Mouse (Mus musculus) myocyte (in vitro differentiated cells): Measurements from ENCODE around the gene Ltbp1.

Experiments
- CEBPB ChIP-seq: IDR thresholded peaks from 2 replicates; pipeline ENCODE4 v1.6.1; 2011; ENCODE audit warnings: mild to moderate bottlenecking, moderate library complexity; ENCODE audit not compliant: poor library complexity, insufficient read depth, severe bottlenecking
- E2F4 ChIP-seq: IDR thresholded peaks from one replicate; pipeline ENCODE4 v1.6.1; 2011; ENCODE audit warnings: mild to moderate bottlenecking, control low read depth, moderate library complexity; ENCODE audit not compliant: insufficient read depth
- MAX ChIP-seq: IDR thresholded peaks from one replicate; pipeline ENCODE4 v1.6.1; 2011; ENCODE audit warnings: low read depth, mild to moderate bottlenecking, control low read depth
- MYOD1 ChIP-seq, 3 experiments: IDR thresholded peaks; one replicate each; pipeline ENCODE4 v1.6.1; 2011; ENCODE audit warnings: control low read depth in 2 of 3, low read depth in 2 of 3, mild to moderate bottlenecking in 2 of 3, moderate library complexity in 1 of 3; ENCODE audit not compliant: insufficient read length in 2 of 3, control insufficient read depth in 1 of 3
- MYOG ChIP-seq, 3 experiments: IDR thresholded peaks; one replicate each; pipeline ENCODE4 v1.6.1; 2011; ENCODE audit warnings: control low read depth in 2 of 3, low read depth in 2 of 3, mild to moderate bottlenecking in 2 of 3; ENCODE audit not compliant: insufficient read length in 2 of 3, control insufficient read depth in 1 of 3, insufficient read depth in 1 of 3
- POLR2A ChIP-seq: IDR thresholded peaks from one replicate; pipeline ENCODE4 v1.6.1; 2011; ENCODE audit warnings: low read depth, mild to moderate bottlenecking, control low read depth, moderate library complexity; ENCODE audit not compliant: insufficient read length
- POLR2AphosphoS2 ChIP-seq: IDR thresholded peaks from one replicate; pipeline ENCODE4 v1.6.1; 2011; ENCODE audit warnings: low read depth, control low read depth; ENCODE audit not compliant: insufficient read length
- SRF ChIP-seq: IDR thresholded peaks from one replicate; pipeline ENCODE4 v1.6.1; 2011; ENCODE audit warnings: low read depth; ENCODE audit not compliant: control insufficient read depth, insufficient read length
- USF1 ChIP-seq: IDR thresholded peaks from one replicate; pipeline ENCODE4 v1.6.1; 2011; ENCODE audit warnings: low read depth, mild to moderate bottlenecking, control low read depth, moderate library complexity

DNA sequence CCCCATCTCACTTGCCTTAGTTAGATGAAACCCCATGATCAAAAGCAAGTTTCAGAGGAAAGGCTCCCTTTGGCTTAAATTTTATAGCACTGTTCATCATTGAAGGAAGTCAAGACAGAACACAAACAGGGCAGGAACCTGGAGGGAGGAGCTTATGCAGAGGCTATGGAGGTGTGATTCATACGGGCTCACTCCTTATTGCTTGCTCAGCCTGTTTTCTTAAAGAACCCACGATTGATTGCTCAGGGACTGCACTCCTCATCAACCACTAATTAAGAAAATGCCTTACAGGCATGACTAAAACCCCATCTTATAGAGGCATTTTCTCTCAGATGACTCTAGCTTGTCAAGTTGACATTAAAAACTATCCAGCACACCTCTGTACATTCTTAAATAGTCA, 253.1 kb downstream of the Ltbp1 start:
- TF ChIP-seq SRF (no peak), E2F4 (no peak), MYOG (IDR thresholded peaks at IDR 0.05; ENCODE audit: control insufficient read depth in 1 of 3, insufficient read depth in 1 of 3, insufficient read length in 2 of 3, low read depth in 2 of 3) (no peak), POLR2AphosphoS2 (no peak), USF1 (no peak), POLR2A (no peak), CEBPB (no peak), MAX (no peak), MYOD1 (IDR thresholded peaks at IDR 0.05; ENCODE audit: control insufficient read depth in 1 of 3, insufficient read length in 2 of 3, low read depth in 2 of 3) (no peak)
